Mouse (Mus musculus): ENCODE measurements around the gene Myo18b.

DNA sequence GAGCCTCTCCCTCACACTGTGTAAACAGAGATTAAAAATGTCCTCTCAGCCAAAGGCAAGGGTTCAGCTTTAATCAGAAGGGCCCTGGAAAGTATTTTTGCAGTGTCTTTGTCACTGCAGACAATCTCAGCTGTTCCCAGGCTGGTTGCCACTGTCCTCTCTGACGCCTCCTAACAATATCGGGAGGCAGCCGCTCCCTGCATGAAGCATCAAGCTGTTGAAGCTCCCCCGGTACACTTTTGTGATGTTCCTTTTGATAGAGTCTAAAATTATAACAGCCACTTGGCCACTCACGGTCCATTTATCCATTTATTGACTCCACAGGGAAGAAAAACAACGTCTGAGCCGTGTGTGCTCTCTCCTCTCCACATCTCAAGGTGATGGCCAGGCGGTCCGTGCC lies 153.0 kb downstream of the Myo18b start:
- TF ChIP-seq CTCF (IDR thresholded peaks at IDR 0.05; ENCODE audit: insufficient read depth, low read length) (no peak), POLR2A (IDR thresholded peaks at IDR 0.05; ENCODE audit: borderline replicate concordance, extremely low read depth, low read depth, low read length) (no peak)

Data from lung, adult 2 months (tissue).